Mouse (Mus musculus): ENCODE data around the gene Prm3.
"Not testable (repeated sequence)": the region's sequence is repeated elsewhere in the genome, so short reads cannot be mapped to it uniquely, and the experiment has no call there.

Gene Prm3

GRCm38 (mm10) chr16:10790702-10791101, at the start of gene Prm3:
TSS of gene Prm3 (minus strand) at chr16:10790914.
- DNase-seq (ENCODE audit: low spot score) = no peak

- DNase-seq (ENCODE audit: low spot score) = no peak
Observed at GRCm38 (mm10) chr16:10840018-10840417, 49.3 kb upstream of the Prm3 start.

GRCm38 (mm10) chr16:10838487-10839245, 48.0 kb upstream of the Prm3 start:
- DNase-seq (ENCODE audit: low spot score) = peak; percentile 31

GRCm38 (mm10) chr16:10837903-10838302, 47.2 kb upstream of the Prm3 start:
- no peak for DNase-seq (ENCODE audit: low spot score)

- no peak for DNase-seq (ENCODE audit: low spot score)
Observed at GRCm38 (mm10) chr16:10837250-10837649, 46.5 kb upstream of the Prm3 start.

- no peak for DNase-seq (ENCODE audit: low spot score)
Observed at GRCm38 (mm10) chr16:10836388-10836787, 45.7 kb upstream of the Prm3 start.

GRCm38 (mm10) chr16:10834911-10835587, 44.3 kb upstream of the Prm3 start, which contains the start of gene Rmi2:
TSS of gene Rmi2 (plus strand) at chr16:10835059.
- DNase-seq (ENCODE audit: low spot score) = peak; percentile 93

GRCm38 (mm10) chr16:10834542-10834910, 43.8 kb upstream of the Prm3 start:
- no peak for DNase-seq (ENCODE audit: low spot score)

GRCm38 (mm10) chr16:10828461-10828805, 37.7 kb upstream of the Prm3 start:
- DNase-seq (ENCODE audit: low spot score) = no peak

GRCm38 (mm10) chr16:10827766-10828460, 37.2 kb upstream of the Prm3 start:
- DNase-seq (ENCODE audit: low spot score) = no peak

- DNase-seq (ENCODE audit: low spot score) = no peak
Observed at GRCm38 (mm10) chr16:10827269-10827668, 36.6 kb upstream of the Prm3 start.

GRCm38 (mm10) chr16:10825840-10826239, 35.1 kb upstream of the Prm3 start:
- no peak for DNase-seq (ENCODE audit: low spot score)

GRCm38 (mm10) chr16:10824536-10824935, 33.8 kb upstream of the Prm3 start:
- DNase-seq (ENCODE audit: low spot score) = no peak

GRCm38 (mm10) chr16:10821387-10821786, 30.7 kb upstream of the Prm3 start:
- no peak for DNase-seq (ENCODE audit: low spot score)

- DNase-seq (ENCODE audit: low spot score) = no peak
Observed at GRCm38 (mm10) chr16:10819966-10820365, 29.3 kb upstream of the Prm3 start.

GRCm38 (mm10) chr16:10818579-10819135, 27.9 kb upstream of the Prm3 start:
- DNase-seq (ENCODE audit: low spot score) = no peak

- no peak for DNase-seq (ENCODE audit: low spot score)
Observed at GRCm38 (mm10) chr16:10814864-10815263, 24.1 kb upstream of the Prm3 start.

- DNase-seq (ENCODE audit: low spot score) = no peak
Observed at GRCm38 (mm10) chr16:10813726-10814125, 23.0 kb upstream of the Prm3 start.

- no peak for DNase-seq (ENCODE audit: low spot score)
Observed at GRCm38 (mm10) chr16:10812865-10813371, 22.2 kb upstream of the Prm3 start, which contains the start of gene Gm11172. TSS of gene Gm11172 (plus strand) at chr16:10812915.

GRCm38 (mm10) chr16:10810376-10810775, 19.7 kb upstream of the Prm3 start:
- DNase-seq (ENCODE audit: low spot score) = no peak

- no peak for DNase-seq (ENCODE audit: low spot score)
Observed at GRCm38 (mm10) chr16:10805789-10806527, 15.2 kb upstream of the Prm3 start, which contains the start of gene Prm1. TSS of gene Prm1 (minus strand) at chr16:10805839.

GRCm38 (mm10) chr16:10802420-10802819, 11.7 kb upstream of the Prm3 start:
- not testable (repeated sequence) for DNase-seq (ENCODE audit: low spot score)

All from embryo, embryonic 10.5 days (tissue).